Mouse (Mus musculus) granulocyte monocyte progenitor cell, adult 5-6 weeks (primary cell): ENCODE measurements at regions not wholly inside any gene's neighbourhood (a gene's known extent, or its start where the extent isn't known, plus 50 kb on each side); places are given as distances from the start of the nearest gene placed in this dataset.

Source experiments
- ATAC-seq: replicated peaks from 2 replicates; pipeline ENCODE4 v1.8.0; 2016; ENCODE audit warnings: mild to moderate bottlenecking, moderate TSS enrichment, inconsistent platforms; ENCODE audit not compliant: poor library complexity, severe bottlenecking

- no peak for ATAC-seq
Observed at GRCm38 (mm10) chr14:105841888-105842287, 54.7 kb downstream of the Spry2 start.

GRCm38 (mm10) chr14:105837533-105837932 is 59.1 kb downstream of the Spry2 start:
- no peak for ATAC-seq

GRCm38 (mm10) chr14:105830701-105831100 is 65.9 kb downstream of the Spry2 start:
- no peak for ATAC-seq

- no peak for ATAC-seq
Observed at GRCm38 (mm10) chr14:105830301-105830700, 66.3 kb downstream of the Spry2 start.

- no peak for ATAC-seq
Observed at GRCm38 (mm10) chr14:105823129-105823528, 73.5 kb downstream of the Spry2 start.

- ATAC-seq = no peak
Observed at GRCm38 (mm10) chr14:105822653-105823052, 74.0 kb downstream of the Spry2 start.

- no peak for ATAC-seq
Observed at GRCm38 (mm10) chr14:105819534-105819933, 77.1 kb downstream of the Spry2 start.

GRCm38 (mm10) chr14:105818841-105819240 is 77.8 kb downstream of the Spry2 start:
- no peak for ATAC-seq

GRCm38 (mm10) chr14:105817481-105817880 is 79.1 kb downstream of the Spry2 start:
- ATAC-seq = no peak

GRCm38 (mm10) chr14:105815827-105816226 is 80.8 kb downstream of the Spry2 start:
- ATAC-seq = no peak

- ATAC-seq = peak; percentile 98
Observed at GRCm38 (mm10) chr14:105815281-105815680, 81.3 kb downstream of the Spry2 start.

- no peak for ATAC-seq
Observed at GRCm38 (mm10) chr14:105813661-105814060, 83.0 kb downstream of the Spry2 start.

GRCm38 (mm10) chr14:105813097-105813496 is 83.5 kb downstream of the Spry2 start:
- no peak for ATAC-seq

- ATAC-seq = no peak
Observed at GRCm38 (mm10) chr14:105805762-105806161, 90.9 kb downstream of the Spry2 start.

- ATAC-seq = peak; percentile 49
Observed at GRCm38 (mm10) chr14:105805362-105805761, 91.3 kb downstream of the Spry2 start.

GRCm38 (mm10) chr14:105804761-105805160 is 91.9 kb downstream of the Spry2 start:
- no peak for ATAC-seq

- ATAC-seq = 0 out of 2 replicates have a peak, but pooled peaks have one; percentile 7
Observed at GRCm38 (mm10) chr14:105803281-105803680, 93.3 kb downstream of the Spry2 start.

- peak; percentile 86 for ATAC-seq
Observed at GRCm38 (mm10) chr14:105802529-105803280, 93.9 kb downstream of the Spry2 start.

GRCm38 (mm10) chr14:105800142-105800925 is 96.3 kb downstream of the Spry2 start:
- no peak for ATAC-seq

GRCm38 (mm10) chr14:105799401-105799861 is 97.2 kb downstream of the Spry2 start:
- no peak for ATAC-seq

- no peak for ATAC-seq
Observed at GRCm38 (mm10) chr14:105793010-105793702, 103.5 kb downstream of the Spry2 start.
